Mouse (Mus musculus) lung, embryonic 15.5 days (tissue): ENCODE measurements at regions not wholly inside any gene's neighbourhood (a gene's known extent, or its start where the extent isn't known, plus 50 kb on each side); places are given as distances from the start of the nearest gene placed in this dataset.
A peak's percentile ranks its signal among the peaks of the same experiment; 100 is the strongest.
"Not testable (repeated sequence)": the region's sequence is repeated elsewhere in the genome, so short reads cannot be mapped to it uniquely, and the experiment has no call there.

ENCODE experiments used
- ATAC-seq: fragments of 200-750 bp; cut with Nextera tagmentation; 2 replicates; pipeline ENCODE4 v1.8.0; 2017; ENCODE audit warnings: moderate number of reproducible peaks, borderline replicate concordance; ENCODE audit not compliant: low FRiP score, low TSS enrichment; ENCODE audit errors: extremely low read depth
- H3K27ac ChIP-seq: fragments of 300-500 bp; sonication (generic); 2 replicates; pipeline ENCODE4 v1.5.1; 2015; ENCODE audit warnings: moderate library complexity, mild to moderate bottlenecking, inconsistent platforms
- H3K27me3 ChIP-seq: fragments of 300-500 bp; sonication (generic); 2 replicates; pipeline ENCODE4 v1.6.1; 2015; ENCODE audit warnings: inconsistent platforms
- H3K36me3 ChIP-seq: fragments of 300-500 bp; sonication (generic); 2 replicates; pipeline ENCODE4 v1.6.1; 2015; ENCODE audit warnings: inconsistent platforms
- H3K4me1 ChIP-seq: fragments of 300-500 bp; sonication (generic); 2 replicates; pipeline ENCODE4 v1.6.1; 2015; ENCODE audit warnings: inconsistent platforms
- H3K4me2 ChIP-seq: fragments of 300-500 bp; sonication (generic); 2 replicates; pipeline ENCODE4 v1.6.1; 2015; ENCODE audit warnings: inconsistent platforms, mild to moderate bottlenecking, moderate library complexity
- H3K4me3 ChIP-seq: fragments of 300-500 bp; sonication (generic); 2 replicates; pipeline ENCODE4 v1.5.1; 2015; ENCODE audit warnings: mild to moderate bottlenecking, inconsistent platforms
- H3K9ac ChIP-seq: fragments of 300-500 bp; sonication (generic); 2 replicates; pipeline ENCODE4 v1.6.1; 2015; ENCODE audit warnings: inconsistent platforms
- H3K9me3 ChIP-seq: fragments of 300-500 bp; sonication (generic); 2 replicates; pipeline ENCODE4 v1.6.1; 2016; ENCODE audit warnings: inconsistent platforms
- WGBS: fragments of 180-500 bp; shearing (Covaris S2); methylation state at CpG from one replicate; pipeline ENCODE4 v1.1.7; 2015; 5-methylcytosine and 5-hydroxymethylcytosine counted together

- Histone ChIP-seq H3K9ac (no peak overlapping the region), H3K36me3 (no peaks in the 10 kb centered on the region), H3K4me1 (0 out of 2 replicates have a peak, but pooled peaks cover 6% of the 10 kb centered on the region), H3K4me2 (no peak overlapping the region), H3K27ac (no peak overlapping the region), H3K4me3 (no peak overlapping the region), H3K27me3 (no peaks in the 10 kb centered on the region), H3K9me3 (no peaks in the 10 kb centered on the region)
- no peak for ATAC-seq
- 78% methylated on average over 4 of the region's 4 CpGs for WGBS
These were observed 145.4 kb upstream of the 1700025G04Rik start for GRCm38 (mm10) chr1:152235212-152235792.

- H3K27me3 ChIP-seq, result no peaks in the 10 kb centered on the region
These were observed 144.8 kb upstream of the 1700025G04Rik start for GRCm38 (mm10) chr1:152234716-152235115.

DNA sequence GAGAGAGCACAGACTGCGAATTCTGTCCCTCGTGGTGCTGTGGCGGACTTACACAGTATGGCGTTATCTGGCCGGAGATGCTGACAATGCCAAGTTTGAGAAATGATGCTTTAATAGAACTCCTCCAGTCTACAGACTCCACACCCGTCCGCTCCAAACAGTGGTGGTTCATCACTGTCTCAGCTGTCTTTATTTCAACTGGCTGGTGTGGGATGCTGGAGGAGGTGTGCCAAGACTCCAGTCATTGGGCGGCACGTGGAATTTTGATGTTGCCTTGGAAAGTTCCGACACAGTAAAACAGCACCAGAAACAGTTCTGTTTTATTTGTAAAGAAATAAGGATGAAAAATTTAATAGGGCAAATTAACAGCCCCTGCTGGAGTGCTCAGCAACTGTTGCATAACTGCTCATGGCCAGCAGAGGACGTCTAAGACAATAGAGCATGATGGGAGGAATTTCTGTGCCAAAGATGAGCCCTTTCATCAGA, 141.8 kb upstream of the 1700025G04Rik start:
- no peak overlapping the region for H3K9ac ChIP-seq
- no peaks in the 10 kb centered on the region for H3K27me3 ChIP-seq
- H3K9me3 ChIP-seq, result no peaks in the 10 kb centered on the region
- H3K27ac ChIP-seq, result no peak overlapping the region
- no peaks in the 10 kb centered on the region; the same call in 1 of the 2 replicates for H3K4me1 ChIP-seq
- 44% methylated on average over 11 of the region's 11 CpGs for WGBS
- no peak overlapping the region for H3K4me3 ChIP-seq
- H3K4me2 ChIP-seq, result no peak overlapping the region; the same call in 1 of the 2 replicates
- ATAC-seq, result no peak
- H3K36me3 ChIP-seq, result no peaks in the 10 kb centered on the region

More at GRCm38 (mm10) chr1:152234716-152235115, 144.8 kb upstream of the 1700025G04Rik start:
- Histone ChIP-seq H3K27ac (no peak overlapping the region), H3K4me1 (0 out of 2 replicates have a peak, but pooled peaks cover 5% of the 10 kb centered on the region), H3K36me3 (no peaks in the 10 kb centered on the region), H3K4me2 (no peak overlapping the region), H3K9me3 (no peaks in the 10 kb centered on the region), H3K9ac (no peak overlapping the region), H3K4me3 (no peak overlapping the region)
- 87% methylated on average over 2 of the region's 2 CpGs for WGBS
- no peak for ATAC-seq

DNA sequence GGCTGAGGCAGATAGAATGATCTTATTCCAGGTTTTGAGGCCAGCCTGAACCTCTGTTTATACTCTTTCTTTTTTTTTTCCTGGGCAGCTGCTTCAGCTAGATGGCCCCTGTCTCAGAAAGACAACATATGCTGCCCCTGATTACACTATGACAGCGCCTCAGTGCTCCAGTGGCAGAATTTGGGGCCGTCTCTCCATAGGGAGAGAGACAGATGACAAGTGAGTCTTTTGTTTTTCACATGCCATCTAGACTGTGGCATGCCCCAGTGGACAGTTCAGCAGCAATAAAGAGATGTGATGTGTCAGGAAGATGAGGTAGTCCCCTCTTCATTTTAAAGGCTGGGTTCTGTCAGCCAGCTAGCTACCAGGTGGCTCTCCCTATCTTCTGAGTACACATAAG, 139.8 kb upstream of the 1700025G04Rik start:
- ATAC-seq, result no peak
- 56% methylated on average over 2 of the region's 2 CpGs for WGBS
- H3K4me2 ChIP-seq, result no peak overlapping the region
- no peak overlapping the region for H3K27ac ChIP-seq
- H3K4me3 ChIP-seq, result no peak overlapping the region
- no peaks in the 10 kb centered on the region for H3K36me3 ChIP-seq
- no peaks in the 10 kb centered on the region for H3K27me3 ChIP-seq
- no peaks in the 10 kb centered on the region for H3K9me3 ChIP-seq
- H3K4me1 ChIP-seq, result no peaks in the 10 kb centered on the region; the same call in 1 of the 2 replicates
- H3K9ac ChIP-seq, result no peak overlapping the region

GRCm38 (mm10) chr1:152226049-152226448, 136.1 kb upstream of the 1700025G04Rik start:
- H3K27me3 ChIP-seq, result no peaks in the 10 kb centered on the region
- WGBS, result 73% methylated on average over 3 of the region's 3 CpGs
- no peak overlapping the region for H3K4me3 ChIP-seq
- ATAC-seq, result peak; percentile 39; the same call in 1 of the 2 replicates
- H3K36me3 ChIP-seq, result no peaks in the 10 kb centered on the region
- no peak overlapping the region for H3K27ac ChIP-seq
- H3K4me1 ChIP-seq, result no peaks in the 10 kb centered on the region; the same call in 1 of the 2 replicates
- no peak overlapping the region for H3K9ac ChIP-seq
- no peaks in the 10 kb centered on the region for H3K9me3 ChIP-seq
- no peak overlapping the region for H3K4me2 ChIP-seq

- Histone ChIP-seq H3K4me3 (no peak overlapping the region), H3K4me1 (no peaks in the 10 kb centered on the region; the same call in 1 of the 2 replicates), H3K27me3 (no peaks in the 10 kb centered on the region), H3K27ac (no peak overlapping the region), H3K9ac (no peak overlapping the region), H3K9me3 (no peaks in the 10 kb centered on the region), H3K36me3 (no peaks in the 10 kb centered on the region), H3K4me2 (no peak overlapping the region)
- no peak for ATAC-seq
- 56% methylated on average over 1 of the region's 1 CpGs for WGBS
These were observed 133.7 kb upstream of the 1700025G04Rik start for GRCm38 (mm10) chr1:152223666-152224065.

DNA sequence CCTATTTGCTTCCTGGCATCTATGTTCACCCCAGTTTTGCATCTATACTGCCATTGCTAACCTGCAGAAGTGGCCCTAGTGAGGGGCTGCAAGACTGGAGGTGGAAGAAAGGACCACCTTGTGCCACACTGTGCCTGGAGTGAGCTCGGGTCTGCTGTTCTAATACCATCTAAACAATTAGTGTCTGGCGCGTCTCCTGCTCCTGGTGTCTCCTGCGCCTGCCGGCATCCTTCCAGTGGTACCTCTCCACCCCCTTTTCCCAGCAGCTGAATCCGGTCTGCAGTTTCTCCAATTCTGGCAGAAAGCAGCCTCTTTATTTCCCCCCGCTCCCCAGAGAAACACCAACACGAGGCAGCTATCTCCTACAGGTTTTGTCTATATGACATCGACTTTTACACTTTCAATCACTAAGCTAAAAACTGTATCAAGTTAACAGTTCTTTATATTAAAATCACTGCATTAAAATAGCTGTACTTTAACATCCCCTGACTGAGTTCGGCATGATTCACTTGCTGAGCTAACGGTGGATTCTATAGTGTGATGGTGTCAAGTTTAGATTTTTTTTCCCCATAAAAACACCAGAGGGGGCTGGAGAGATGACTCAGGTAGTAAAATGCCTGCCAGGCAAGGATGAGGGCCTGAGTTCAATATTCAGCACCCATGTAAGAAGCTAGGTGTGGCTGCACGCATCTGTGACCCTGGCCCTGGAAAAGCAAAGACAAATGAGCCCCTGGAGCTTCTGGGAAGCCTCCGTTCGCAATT, 131.1 kb upstream of the 1700025G04Rik start:
- Histone ChIP-seq H3K4me3 (no peak overlapping the region), H3K9ac (no peak overlapping the region), H3K27me3 (no peaks in the 10 kb centered on the region), H3K9me3 (no peaks in the 10 kb centered on the region), H3K4me2 (no peak overlapping the region), H3K4me1 (peaks cover 11% of the 10 kb centered on the region), H3K27ac (no peak overlapping the region), H3K36me3 (no peaks in the 10 kb centered on the region)
- 75% methylated on average over 14 of the region's 14 CpGs for WGBS
- ATAC-seq, result no peak

DNA sequence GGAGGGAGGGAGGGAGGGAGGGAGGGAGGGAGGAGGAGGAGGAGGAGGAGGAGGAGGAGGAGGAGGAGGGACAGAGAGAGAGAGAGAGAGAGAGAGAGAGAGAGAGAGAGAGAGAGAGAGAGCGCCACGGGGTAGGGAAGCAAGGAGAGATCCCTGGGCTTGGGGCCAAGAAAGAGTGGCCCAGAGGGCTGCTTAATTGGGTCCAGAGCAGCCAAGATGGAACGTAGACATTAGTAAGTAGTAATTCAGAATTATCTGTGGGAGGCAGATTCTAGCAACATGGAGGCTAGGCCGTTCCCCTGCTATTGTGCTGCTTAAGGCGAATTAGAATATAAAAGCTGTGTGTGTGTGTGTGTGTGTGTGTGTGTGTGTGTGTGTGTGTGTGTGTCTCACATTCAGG, 129.8 kb upstream of the 1700025G04Rik start:
- H3K27me3 ChIP-seq, H3K36me3 ChIP-seq, H3K9me3 ChIP-seq, ATAC-seq, H3K4me2 ChIP-seq, H3K27ac ChIP-seq, H3K9ac ChIP-seq, H3K4me3 ChIP-seq: not testable (repeated sequence)
- H3K4me1 ChIP-seq, result peaks cover 11% of the 10 kb centered on the region
- WGBS, result 47% methylated on average over 5 of the region's 5 CpGs

GRCm38 (mm10) chr1:152217404-152217803, 127.5 kb upstream of the 1700025G04Rik start:
- Histone ChIP-seq H3K4me1 (peaks cover 11% of the 10 kb centered on the region), H3K9ac (no peak overlapping the region), H3K4me2 (no peak overlapping the region), H3K9me3 (no peaks in the 10 kb centered on the region), H3K4me3 (no peak overlapping the region), H3K27ac (no peak overlapping the region), H3K27me3 (no peaks in the 10 kb centered on the region), H3K36me3 (no peaks in the 10 kb centered on the region)
- ATAC-seq, result peak; percentile 87
- WGBS, result 14% methylated on average over 4 of the region's 4 CpGs

DNA sequence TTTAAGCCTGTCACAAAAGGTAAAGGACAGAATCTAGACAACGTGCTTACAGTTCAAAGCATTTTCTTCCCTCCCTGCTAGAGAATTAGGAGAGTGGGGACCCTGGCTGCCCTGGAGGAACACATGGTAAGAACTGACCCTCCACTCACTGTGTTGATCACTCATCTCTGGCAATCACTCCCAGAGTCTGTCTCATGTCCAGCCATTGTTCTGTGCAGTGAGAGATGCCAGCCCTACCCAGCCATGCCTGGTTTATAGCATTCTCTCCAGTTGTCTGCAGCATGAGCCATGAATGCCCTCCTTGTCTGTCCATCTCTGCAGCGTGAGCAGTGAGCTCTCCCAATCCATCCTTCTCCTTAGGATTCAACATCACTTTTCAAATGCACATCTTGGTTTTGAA, 124.5 kb upstream of the 1700025G04Rik start:
- no peaks in the 10 kb centered on the region for H3K27me3 ChIP-seq
- no peak overlapping the region for H3K27ac ChIP-seq
- 78% methylated on average over 2 of the region's 2 CpGs for WGBS
- H3K4me2 ChIP-seq, result no peak overlapping the region
- no peaks in the 10 kb centered on the region for H3K36me3 ChIP-seq
- no peak overlapping the region for H3K4me3 ChIP-seq
- H3K9ac ChIP-seq, result no peak overlapping the region
- peaks cover 11% of the 10 kb centered on the region for H3K4me1 ChIP-seq
- ATAC-seq, result no peak
- H3K9me3 ChIP-seq, result no peaks in the 10 kb centered on the region

DNA sequence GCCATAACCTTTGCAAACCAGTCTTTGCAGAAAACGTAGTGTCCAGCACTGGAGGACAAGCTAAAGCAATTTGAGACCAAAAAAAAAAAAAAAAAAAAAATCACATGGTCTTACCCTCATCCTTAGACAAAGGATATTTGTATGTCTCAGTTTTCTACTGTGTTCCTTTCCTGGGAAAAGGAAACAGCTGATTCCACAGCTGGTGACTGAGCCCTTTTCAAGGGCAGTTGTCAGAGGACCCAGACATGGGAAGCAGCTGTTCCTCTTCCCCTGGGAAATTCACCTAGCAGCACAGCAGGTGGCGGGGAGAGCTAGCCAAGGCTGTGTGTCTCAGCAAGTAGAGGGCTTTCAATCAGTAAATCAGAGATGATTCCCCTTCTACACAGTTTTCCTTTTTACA, 113.3 kb upstream of the 1700025G04Rik start:
- H3K27ac ChIP-seq, result no peak overlapping the region
- no peak overlapping the region for H3K4me2 ChIP-seq
- no peaks in the 10 kb centered on the region for H3K27me3 ChIP-seq
- no peak for ATAC-seq
- WGBS, result 63% methylated on average over 2 of the region's 2 CpGs
- H3K9ac ChIP-seq, result no peak overlapping the region
- no peaks in the 10 kb centered on the region for H3K4me1 ChIP-seq
- H3K9me3 ChIP-seq, result no peaks in the 10 kb centered on the region
- H3K36me3 ChIP-seq, result no peaks in the 10 kb centered on the region
- H3K4me3 ChIP-seq, result no peak overlapping the region

DNA sequence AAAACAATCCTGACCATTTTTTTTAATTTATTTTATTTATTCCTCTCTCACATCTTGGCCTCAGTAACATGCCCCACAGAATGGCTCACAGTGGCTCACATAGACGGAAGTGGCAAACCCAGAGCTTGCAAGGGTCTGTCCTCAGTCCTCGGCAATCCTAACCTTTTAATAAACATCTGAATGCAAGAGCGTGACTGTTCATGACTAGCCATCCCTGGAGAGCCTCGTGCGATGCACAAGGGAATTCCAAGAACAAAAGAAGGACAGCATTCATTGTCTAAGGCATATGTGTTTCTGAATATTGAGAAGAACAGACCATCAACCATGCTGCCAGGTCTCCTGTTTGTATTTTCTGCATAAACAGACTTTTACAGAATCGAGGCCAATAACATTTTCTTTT, 98.8 kb upstream of the 1700025G04Rik start:
- H3K27ac ChIP-seq, result no peak overlapping the region
- 53% methylated on average over 6 of the region's 6 CpGs for WGBS
- ATAC-seq, result no peak
- no peak overlapping the region for H3K9ac ChIP-seq
- no peak overlapping the region for H3K4me2 ChIP-seq
- H3K27me3 ChIP-seq, result no peaks in the 10 kb centered on the region
- no peaks in the 10 kb centered on the region for H3K9me3 ChIP-seq
- no peaks in the 10 kb centered on the region for H3K36me3 ChIP-seq
- no peak overlapping the region for H3K4me3 ChIP-seq
- H3K4me1 ChIP-seq, result no peaks in the 10 kb centered on the region
